Mouse (Mus musculus): ENCODE results near the gene Cpsf3. TPM values are rescaled to one million over a fixed set of nuclear protein-coding genes. Genes with fewer than 3 reads are reported as not detected.

The Cpsf3 gene
- polyA plus RNA-seq, 1 experiment from 2014 or later = 145 TPM

DNA sequence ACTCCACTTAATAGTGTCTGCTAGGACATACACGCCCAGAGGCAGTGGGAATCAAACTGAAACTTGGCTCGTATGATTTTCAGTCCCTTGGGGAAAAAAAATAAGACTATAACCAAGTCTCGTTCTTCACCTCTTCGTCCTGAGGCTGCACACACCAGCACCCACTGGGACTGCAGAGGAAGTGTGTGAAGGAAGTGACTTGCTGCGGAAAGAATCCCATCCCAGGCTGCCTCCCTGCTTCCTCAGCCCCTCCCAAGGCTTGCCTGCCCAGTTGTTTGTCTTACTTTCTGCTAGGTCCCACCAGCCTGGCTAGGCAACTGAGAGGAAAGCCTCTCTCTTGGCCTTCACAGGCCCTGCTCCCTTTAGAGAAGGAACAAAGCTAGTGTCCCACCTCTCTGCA is 20.9 kb upstream of the Cpsf3 start:
- no peak for DNase-seq (ENCODE audit: low spot score)
- Histone ChIP-seq H3K4me1 (ENCODE audit: control insufficient read depth, insufficient read depth, low read length) (no peaks in the 10 kb centered on the region), H3K4me3 (ENCODE audit: low read depth, low read length) (no peak overlapping the region), H3K9me3 (replicated peaks; ENCODE audit: control insufficient read depth, low read length) (no peaks in the 10 kb centered on the region), H3K27me3 (ENCODE audit: control insufficient read depth, insufficient read depth, low read length) (no peaks in the 10 kb centered on the region), H3K4me2 (ENCODE audit: low read depth, low read length) (no peak overlapping the region), H3K27ac (replicated peaks; ENCODE audit: low read depth, low read length) (no peak overlapping the region), H3K36me3 (replicated peaks; ENCODE audit: control insufficient read depth, insufficient read depth, low read depth, low read length) (no peaks in the 10 kb centered on the region; the same call in 1 of the 2 replicates), H3K9ac (replicated peaks; ENCODE audit: low read length) (no peak overlapping the region)
- 73% methylated on average over 5 of the region's 5 CpGs for WGBS
- ATAC-seq (replicated peaks; ENCODE audit: insufficient number of reproducible peaks, low FRiP score, low TSS enrichment, low read depth) = no peak

GRCm38 (mm10) chr12:21264970-21265369 is 20.2 kb upstream of the Cpsf3 start:
- Histone ChIP-seq H3K9ac (replicated peaks; ENCODE audit: low read length) (no peak overlapping the region), H3K4me2 (ENCODE audit: low read depth, low read length) (no peak overlapping the region), H3K27me3 (ENCODE audit: control insufficient read depth, insufficient read depth, low read length) (no peaks in the 10 kb centered on the region), H3K36me3 (replicated peaks; ENCODE audit: control insufficient read depth, insufficient read depth, low read depth, low read length) (no peaks in the 10 kb centered on the region; the same call in 1 of the 2 replicates), H3K27ac (replicated peaks; ENCODE audit: low read depth, low read length) (no peak overlapping the region), H3K4me1 (ENCODE audit: control insufficient read depth, insufficient read depth, low read length) (no peaks in the 10 kb centered on the region), H3K4me3 (ENCODE audit: low read depth, low read length) (no peak overlapping the region), H3K9me3 (replicated peaks; ENCODE audit: control insufficient read depth, low read length) (no peaks in the 10 kb centered on the region)
- ATAC-seq (replicated peaks; ENCODE audit: insufficient number of reproducible peaks, low FRiP score, low TSS enrichment, low read depth) (no peak), DNase-seq (ENCODE audit: low spot score) (no peak)
- WGBS = 87% methylated on average over 3 of the region's 3 CpGs

DNA sequence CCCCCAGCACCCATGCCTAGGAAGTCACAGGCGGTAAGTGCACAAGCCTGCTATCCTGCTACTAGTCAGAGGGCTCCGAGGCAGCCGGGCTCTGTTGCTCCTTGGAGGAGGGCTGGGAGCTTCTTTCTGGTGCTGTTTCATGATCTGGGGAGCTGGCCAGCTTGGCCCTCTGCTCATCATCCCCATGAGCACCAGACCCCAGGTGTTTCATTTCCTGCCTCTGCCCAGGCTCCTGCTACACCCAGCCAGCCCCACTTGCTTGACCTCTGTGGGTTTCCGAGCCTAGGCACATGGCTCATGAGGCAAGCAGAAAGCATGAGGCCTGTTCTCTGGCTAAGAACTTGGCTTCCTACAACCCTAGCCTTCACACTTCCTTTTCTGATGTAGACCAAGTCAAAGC is 19.7 kb upstream of the Cpsf3 start:
- H3K4me2 ChIP-seq (ENCODE audit: low read depth, low read length) = no peak overlapping the region
- no peaks in the 10 kb centered on the region; the same call in none of the 2 replicates for H3K36me3 ChIP-seq (replicated peaks; ENCODE audit: control insufficient read depth, insufficient read depth, low read depth, low read length)
- no peaks in the 10 kb centered on the region for H3K27me3 ChIP-seq (ENCODE audit: control insufficient read depth, insufficient read depth, low read length)
- H3K9me3 ChIP-seq (replicated peaks; ENCODE audit: control insufficient read depth, low read length) = no peaks in the 10 kb centered on the region
- WGBS = 90% methylated on average over 4 of the region's 4 CpGs
- no peak overlapping the region for H3K27ac ChIP-seq (replicated peaks; ENCODE audit: low read depth, low read length)
- H3K4me1 ChIP-seq (ENCODE audit: control insufficient read depth, insufficient read depth, low read length) = no peaks in the 10 kb centered on the region
- no peak overlapping the region for H3K4me3 ChIP-seq (ENCODE audit: low read depth, low read length)
- no peak overlapping the region for H3K9ac ChIP-seq (replicated peaks; ENCODE audit: low read length)
- ATAC-seq (replicated peaks; ENCODE audit: insufficient number of reproducible peaks, low FRiP score, low TSS enrichment, low read depth) (no peak), DNase-seq (ENCODE audit: low spot score) (no peak)

DNA sequence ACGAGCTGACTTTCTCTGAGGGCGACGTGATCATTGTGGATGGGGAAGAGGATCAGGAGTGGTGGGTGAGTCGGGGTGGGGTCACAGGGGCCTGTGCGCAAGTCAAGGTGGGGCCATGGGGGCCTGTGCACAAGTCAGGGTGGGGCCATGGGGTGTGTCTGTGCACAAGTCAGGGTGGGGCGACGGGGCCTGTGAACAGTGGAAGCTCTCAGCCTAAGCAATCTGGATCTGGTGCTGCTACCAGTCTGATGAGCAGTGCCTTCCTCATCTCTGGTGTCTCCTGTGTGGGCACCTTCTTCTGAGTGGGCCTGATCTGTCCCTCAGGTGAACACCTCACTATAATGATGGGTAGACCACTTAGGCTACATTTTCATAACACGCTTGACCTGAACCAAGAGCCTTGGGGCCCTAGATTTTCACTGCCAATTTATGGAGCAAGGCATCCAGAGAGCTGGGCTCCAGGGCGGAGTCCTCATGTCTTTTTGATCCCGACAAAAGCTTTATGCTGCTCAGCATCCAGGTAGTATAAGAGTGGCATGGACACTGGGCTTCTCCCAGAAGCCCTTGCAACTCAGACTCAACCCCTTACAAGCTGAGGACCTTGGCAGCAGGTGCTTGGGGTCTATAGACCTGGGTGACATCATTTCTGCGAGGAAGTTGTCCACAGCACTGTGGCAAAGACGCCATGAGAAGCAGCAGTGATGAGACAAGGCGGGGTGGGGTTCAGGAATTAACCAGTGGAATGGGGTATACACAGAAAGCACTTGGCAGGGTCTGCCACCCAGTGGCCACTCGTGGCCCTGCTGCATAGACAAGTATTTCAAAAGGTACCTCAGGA is 19.0 kb upstream of the Cpsf3 start:
- Histone ChIP-seq H3K27ac (replicated peaks; ENCODE audit: low read depth, low read length) (no peak overlapping the region), H3K4me3 (ENCODE audit: low read depth, low read length) (no peak overlapping the region), H3K4me2 (ENCODE audit: low read depth, low read length) (no peak overlapping the region), H3K4me1 (ENCODE audit: control insufficient read depth, insufficient read depth, low read length) (no peaks in the 10 kb centered on the region), H3K36me3 (replicated peaks; ENCODE audit: control insufficient read depth, insufficient read depth, low read depth, low read length) (peaks cover 6% of the 10 kb centered on the region), H3K9me3 (replicated peaks; ENCODE audit: control insufficient read depth, low read length) (no peaks in the 10 kb centered on the region), H3K27me3 (ENCODE audit: control insufficient read depth, insufficient read depth, low read length) (no peaks in the 10 kb centered on the region), H3K9ac (replicated peaks; ENCODE audit: low read length) (no peak overlapping the region)
- 78% methylated on average over 14 of the region's 14 CpGs for WGBS
- ATAC-seq (replicated peaks; ENCODE audit: insufficient number of reproducible peaks, low FRiP score, low TSS enrichment, low read depth) = peak; percentile 61; the same call in 1 of the 2 replicates
- peak; percentile 61 for DNase-seq (ENCODE audit: low spot score)

DNA sequence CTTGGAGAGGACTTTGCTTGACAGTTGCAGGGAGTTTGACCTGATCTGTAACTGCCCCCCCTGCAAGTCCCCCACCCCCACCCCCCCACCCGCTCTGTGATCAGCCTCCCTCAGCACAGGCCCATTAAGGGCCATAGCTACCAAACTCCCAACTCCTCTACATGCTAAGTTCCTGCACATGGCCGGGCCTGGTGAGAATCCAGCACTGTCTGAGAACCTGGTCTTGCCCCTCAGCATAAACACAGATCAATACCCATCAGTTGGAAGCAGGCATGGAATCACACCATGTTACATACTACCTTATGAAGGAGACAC is 18.4 kb upstream of the Cpsf3 start:
- no peak overlapping the region for H3K4me2 ChIP-seq (ENCODE audit: low read depth, low read length)
- H3K36me3 ChIP-seq (replicated peaks; ENCODE audit: control insufficient read depth, insufficient read depth, low read depth, low read length) = peaks cover 11% of the 10 kb centered on the region
- WGBS = 92% methylated on average over 2 of the region's 2 CpGs
- no peaks in the 10 kb centered on the region for H3K27me3 ChIP-seq (ENCODE audit: control insufficient read depth, insufficient read depth, low read length)
- H3K27ac ChIP-seq (replicated peaks; ENCODE audit: low read depth, low read length) = no peak overlapping the region
- DNase-seq (ENCODE audit: low spot score) = no peak
- ATAC-seq (replicated peaks; ENCODE audit: insufficient number of reproducible peaks, low FRiP score, low TSS enrichment, low read depth) = peak; percentile 21; the same call in 1 of the 2 replicates
- no peak overlapping the region for H3K4me3 ChIP-seq (ENCODE audit: low read depth, low read length)
- H3K9me3 ChIP-seq (replicated peaks; ENCODE audit: control insufficient read depth, low read length) = no peaks in the 10 kb centered on the region
- H3K4me1 ChIP-seq (ENCODE audit: control insufficient read depth, insufficient read depth, low read length) = no peaks in the 10 kb centered on the region
- H3K9ac ChIP-seq (replicated peaks; ENCODE audit: low read length) = no peak overlapping the region

- ATAC-seq (replicated peaks; ENCODE audit: insufficient number of reproducible peaks, low FRiP score, low TSS enrichment, low read depth) (no peak), DNase-seq (ENCODE audit: low spot score) (no peak)
- Histone ChIP-seq H3K4me2 (ENCODE audit: low read depth, low read length) (no peak overlapping the region), H3K9ac (replicated peaks; ENCODE audit: low read length) (no peak overlapping the region), H3K27me3 (ENCODE audit: control insufficient read depth, insufficient read depth, low read length) (no peaks in the 10 kb centered on the region), H3K9me3 (replicated peaks; ENCODE audit: control insufficient read depth, low read length) (no peaks in the 10 kb centered on the region), H3K36me3 (replicated peaks; ENCODE audit: control insufficient read depth, insufficient read depth, low read depth, low read length) (peaks cover 15% of the 10 kb centered on the region), H3K4me1 (ENCODE audit: control insufficient read depth, insufficient read depth, low read length) (no peaks in the 10 kb centered on the region), H3K27ac (replicated peaks; ENCODE audit: low read depth, low read length) (no peak overlapping the region), H3K4me3 (ENCODE audit: low read depth, low read length) (no peak overlapping the region)
- 94% methylated on average over 8 of the region's 8 CpGs for WGBS
Observed at GRCm38 (mm10) chr12:21268083-21268616, 17.0 kb upstream of the Cpsf3 start.

GRCm38 (mm10) chr12:21274446-21274845 is 10.7 kb upstream of the Cpsf3 start:
- H3K4me1 ChIP-seq (ENCODE audit: control insufficient read depth, insufficient read depth, low read length) = no peaks in the 10 kb centered on the region
- 83% methylated on average over 7 of the region's 7 CpGs for WGBS
- H3K27me3 ChIP-seq (ENCODE audit: control insufficient read depth, insufficient read depth, low read length) = no peaks in the 10 kb centered on the region
- H3K27ac ChIP-seq (replicated peaks; ENCODE audit: low read depth, low read length) = no peak overlapping the region
- H3K4me2 ChIP-seq (ENCODE audit: low read depth, low read length) = no peak overlapping the region
- no peak overlapping the region for H3K9ac ChIP-seq (replicated peaks; ENCODE audit: low read length)
- no peak for DNase-seq (ENCODE audit: low spot score)
- no peak overlapping the region for H3K4me3 ChIP-seq (ENCODE audit: low read depth, low read length)
- ATAC-seq (replicated peaks; ENCODE audit: insufficient number of reproducible peaks, low FRiP score, low TSS enrichment, low read depth) = no peak
- no peaks in the 10 kb centered on the region for H3K9me3 ChIP-seq (replicated peaks; ENCODE audit: control insufficient read depth, low read length)
- H3K36me3 ChIP-seq (replicated peaks; ENCODE audit: control insufficient read depth, insufficient read depth, low read depth, low read length) = peaks cover 15% of the 10 kb centered on the region

DNA sequence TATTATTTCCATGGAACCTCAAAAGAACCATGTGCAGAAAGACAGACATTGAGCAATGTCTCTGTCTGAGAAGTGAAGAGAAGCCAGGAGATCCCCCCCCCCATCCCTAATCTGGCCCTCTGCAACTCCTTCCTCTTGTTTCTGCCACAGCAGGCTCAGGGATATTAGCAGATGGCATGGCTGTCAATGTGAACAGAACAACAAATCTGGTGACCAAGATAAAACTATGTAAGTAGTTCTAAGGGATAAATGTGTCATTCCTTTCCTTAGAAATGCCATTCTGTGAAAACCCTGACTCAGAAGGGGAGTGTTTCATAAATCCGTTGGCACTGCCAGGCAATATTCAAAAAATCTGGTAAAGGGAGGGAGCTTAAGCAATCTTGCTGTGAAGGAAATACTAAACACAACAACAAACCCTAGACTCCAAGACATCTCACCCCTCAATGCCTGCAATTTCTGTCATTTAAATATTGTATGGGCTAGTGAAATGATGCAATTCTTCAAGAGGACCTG is 7.8 kb upstream of the Cpsf3 start:
- Histone ChIP-seq H3K4me1 (ENCODE audit: control insufficient read depth, insufficient read depth, low read length) (no peaks in the 10 kb centered on the region), H3K9me3 (replicated peaks; ENCODE audit: control insufficient read depth, low read length) (no peaks in the 10 kb centered on the region), H3K27ac (replicated peaks; ENCODE audit: low read depth, low read length) (no peak overlapping the region), H3K4me3 (ENCODE audit: low read depth, low read length) (no peak overlapping the region), H3K4me2 (ENCODE audit: low read depth, low read length) (no peak overlapping the region), H3K27me3 (ENCODE audit: control insufficient read depth, insufficient read depth, low read length) (no peaks in the 10 kb centered on the region), H3K9ac (replicated peaks; ENCODE audit: low read length) (no peak overlapping the region), H3K36me3 (replicated peaks; ENCODE audit: control insufficient read depth, insufficient read depth, low read depth, low read length) (no peaks in the 10 kb centered on the region)
- WGBS = 89% methylated on average over 1 of the region's 1 CpGs
- ATAC-seq (replicated peaks; ENCODE audit: insufficient number of reproducible peaks, low FRiP score, low TSS enrichment, low read depth) (no peak), DNase-seq (ENCODE audit: low spot score) (no peak)

Data from embryonic facial prominence, embryonic 11.5 days (tissue).